Mouse (Mus musculus) splenic B cell, adult 2 months (primary cell): ENCODE measurements at regions not wholly inside any gene's neighbourhood (a gene's known extent, or its start where the extent isn't known, plus 50 kb on each side); places are given as distances from the start of the nearest gene placed in this dataset.

ENCODE experiments used
- DNase-seq: peaks from one replicate; pipeline ENCODE4 v3.0.0-alpha.2; 2011; ENCODE audit warnings: low read depth, low spot score
- H3K27me3 ChIP-seq: 2 replicates; pipeline ENCODE4 v1.6.1; 2012; ENCODE audit warnings: mild to moderate bottlenecking, low read length, moderate library complexity, mixed read lengths; ENCODE audit not compliant: control insufficient read depth, poor library complexity, insufficient read depth, severe bottlenecking
- H3K36me3 ChIP-seq: 2 replicates; pipeline ENCODE4 v1.6.1; 2012; ENCODE audit warnings: mild to moderate bottlenecking, low read length, moderate library complexity, mixed read lengths; ENCODE audit not compliant: control insufficient read depth, poor library complexity, insufficient read depth, severe bottlenecking

DNA sequence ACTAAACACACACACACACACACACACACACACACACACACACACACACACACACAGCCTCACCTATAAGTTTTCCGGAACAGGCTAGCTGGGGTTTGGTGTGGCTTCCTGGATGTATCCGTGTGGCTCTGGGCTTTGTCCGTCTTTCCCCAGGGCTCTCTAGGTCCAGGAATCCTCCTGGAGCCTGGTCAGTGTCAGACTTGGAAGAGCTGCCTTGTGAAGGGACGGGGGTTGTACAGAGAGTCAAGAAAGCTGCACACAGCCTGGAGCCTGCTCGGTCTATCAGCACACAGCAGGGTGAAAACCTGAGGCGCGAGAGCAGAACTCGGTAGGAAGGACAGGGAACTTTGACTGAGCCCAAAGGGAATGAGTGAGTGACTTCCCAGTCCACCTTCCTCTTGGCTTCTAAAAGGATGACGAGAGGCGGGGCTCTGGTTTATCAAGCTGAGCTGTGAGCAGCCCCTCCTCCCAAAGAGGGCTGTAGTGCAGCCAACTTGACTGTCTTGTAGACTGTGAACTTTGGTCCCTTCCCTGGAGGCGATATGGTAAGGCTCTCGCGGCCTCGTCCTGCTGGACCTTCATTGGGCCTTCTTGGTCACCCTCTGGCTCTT, 68.3 kb upstream of the Rad23b start:
- Histone ChIP-seq H3K27me3 (no peaks in the 10 kb centered on the region), H3K36me3 (no peaks in the 10 kb centered on the region)
- DNase-seq = no peak

DNA sequence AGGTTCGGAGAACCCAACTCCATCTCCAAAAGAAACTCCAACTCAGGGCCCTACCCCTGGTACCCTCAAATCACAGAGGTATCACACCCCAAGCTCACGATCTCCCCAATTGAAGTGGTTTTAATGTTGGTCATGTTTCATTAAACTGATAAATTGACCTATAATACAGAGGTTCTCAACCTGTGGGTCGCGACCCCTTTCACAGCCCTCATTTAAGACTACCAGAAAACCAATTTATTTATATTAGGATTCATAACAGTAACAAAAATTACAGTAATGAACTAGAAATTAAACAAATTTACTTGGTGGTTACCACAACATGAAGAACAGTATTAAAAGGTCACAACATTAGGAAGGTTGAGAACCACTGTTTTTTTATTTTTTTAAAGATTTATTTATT, 67.4 kb upstream of the Rad23b start:
- Histone ChIP-seq H3K27me3 (no peaks in the 10 kb centered on the region), H3K36me3 (no peaks in the 10 kb centered on the region)
- DNase-seq = no peak

DNA sequence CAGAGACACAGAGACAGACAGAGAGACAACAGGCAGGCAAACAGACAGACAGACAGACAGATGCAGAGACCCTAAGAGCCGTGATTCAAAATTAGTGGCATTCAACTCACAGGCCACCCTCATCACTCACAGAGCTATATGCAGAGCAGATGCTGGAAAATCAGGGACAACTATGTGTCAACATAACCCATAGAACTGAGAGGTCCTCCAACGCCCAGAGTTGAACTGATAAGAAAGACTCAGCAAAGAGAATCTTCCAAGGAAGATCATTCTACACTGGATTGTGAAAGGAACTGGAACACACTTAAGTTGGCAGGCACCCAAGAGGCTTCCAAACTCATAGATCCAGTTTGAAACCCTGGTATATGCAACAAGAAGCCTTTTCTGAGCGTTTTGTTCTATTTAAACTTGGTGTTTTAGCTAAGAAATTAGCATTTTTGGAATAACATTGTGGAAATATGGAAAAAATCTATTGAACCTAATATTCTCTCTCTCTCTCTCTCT, 65.1 kb upstream of the Rad23b start:
- Histone ChIP-seq H3K36me3 (no peaks in the 10 kb centered on the region), H3K27me3 (no peaks in the 10 kb centered on the region)
- no peak for DNase-seq

DNA sequence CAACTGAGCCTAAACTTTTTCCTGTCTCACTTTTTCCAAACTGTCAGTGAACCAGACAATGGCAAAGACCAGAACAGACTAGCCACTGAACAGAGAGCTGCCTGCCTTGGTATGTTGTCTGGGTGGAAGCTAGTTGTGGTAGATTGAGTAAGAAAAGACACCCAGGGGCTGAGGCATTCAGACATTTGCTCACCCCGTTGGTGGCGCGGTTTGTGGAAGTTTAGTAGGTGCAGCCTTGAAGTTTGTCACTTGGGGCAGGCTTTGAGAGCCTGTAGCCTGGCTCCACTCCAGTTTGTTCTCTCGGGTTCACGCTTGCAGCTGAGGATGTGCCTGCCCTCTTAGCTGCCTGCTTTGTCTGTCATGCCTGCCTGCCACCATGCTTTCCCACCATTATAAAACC, 64.2 kb upstream of the Rad23b start:
- Histone ChIP-seq H3K27me3 (no peaks in the 10 kb centered on the region), H3K36me3 (no peaks in the 10 kb centered on the region)
- peak; percentile 2 for DNase-seq

DNA sequence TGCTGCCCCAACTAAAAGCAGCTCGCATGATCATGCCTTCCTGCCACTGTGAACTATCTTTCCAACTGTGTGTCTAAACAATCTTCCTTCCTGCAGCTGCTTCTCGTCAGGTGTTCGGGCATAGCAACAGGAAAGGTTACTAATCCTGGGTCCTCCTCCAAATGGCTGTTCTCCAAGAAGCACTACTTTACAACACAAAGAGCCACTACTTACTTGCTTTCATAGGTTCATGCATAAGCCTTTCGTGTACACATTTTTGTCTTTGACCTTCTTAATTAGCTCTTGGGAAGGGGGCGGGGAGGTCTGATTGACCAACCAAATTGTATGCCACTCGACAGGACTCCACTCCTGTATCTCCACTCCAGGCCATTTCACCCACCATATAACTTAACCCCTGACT, 61.4 kb upstream of the Rad23b start:
- no peaks in the 10 kb centered on the region for H3K36me3 ChIP-seq
- DNase-seq = no peak
- no peaks in the 10 kb centered on the region for H3K27me3 ChIP-seq

DNA sequence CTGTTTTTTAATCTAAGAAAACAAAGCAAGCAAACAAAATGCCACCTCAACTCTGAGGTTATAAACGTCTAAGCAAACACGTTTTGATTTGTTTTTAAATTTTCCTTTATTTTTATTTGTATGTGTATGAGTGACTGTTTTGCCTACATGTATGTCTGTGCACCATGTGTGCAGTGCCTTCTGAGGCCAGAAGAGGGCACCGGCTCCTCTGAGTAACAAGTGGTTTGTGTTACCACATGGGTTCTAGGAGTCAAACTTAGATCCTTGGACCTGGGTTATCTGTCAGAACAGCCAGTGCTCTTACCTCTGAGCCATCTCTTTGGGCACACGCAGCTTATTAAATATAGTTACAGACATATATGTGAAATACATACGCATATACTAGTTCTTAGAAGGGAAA, 57.6 kb upstream of the Rad23b start:
- no peaks in the 10 kb centered on the region for H3K27me3 ChIP-seq
- no peaks in the 10 kb centered on the region for H3K36me3 ChIP-seq
- peak; percentile 62 for DNase-seq

DNA sequence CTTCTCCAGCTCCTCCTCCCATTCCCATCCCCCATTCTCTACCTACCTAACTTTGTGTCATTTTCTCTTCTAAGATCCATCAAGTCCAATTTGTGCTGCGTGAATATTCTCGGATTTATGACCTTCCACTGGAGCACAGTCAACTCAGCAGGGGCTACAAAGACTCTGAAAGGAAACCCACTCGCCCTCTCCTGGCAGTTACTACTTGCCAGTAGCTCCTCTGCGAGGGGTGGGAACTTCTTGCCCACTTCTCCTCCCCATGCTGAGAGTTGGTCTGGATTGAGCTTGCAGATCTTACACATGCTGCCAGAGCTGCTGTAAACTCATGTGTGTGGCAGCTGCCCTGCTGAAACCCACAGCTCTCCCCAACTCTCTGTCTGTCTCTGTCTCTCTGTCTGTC, 57.1 kb upstream of the Rad23b start:
- DNase-seq = no peak
- no peaks in the 10 kb centered on the region for H3K27me3 ChIP-seq
- H3K36me3 ChIP-seq = no peaks in the 10 kb centered on the region

DNA sequence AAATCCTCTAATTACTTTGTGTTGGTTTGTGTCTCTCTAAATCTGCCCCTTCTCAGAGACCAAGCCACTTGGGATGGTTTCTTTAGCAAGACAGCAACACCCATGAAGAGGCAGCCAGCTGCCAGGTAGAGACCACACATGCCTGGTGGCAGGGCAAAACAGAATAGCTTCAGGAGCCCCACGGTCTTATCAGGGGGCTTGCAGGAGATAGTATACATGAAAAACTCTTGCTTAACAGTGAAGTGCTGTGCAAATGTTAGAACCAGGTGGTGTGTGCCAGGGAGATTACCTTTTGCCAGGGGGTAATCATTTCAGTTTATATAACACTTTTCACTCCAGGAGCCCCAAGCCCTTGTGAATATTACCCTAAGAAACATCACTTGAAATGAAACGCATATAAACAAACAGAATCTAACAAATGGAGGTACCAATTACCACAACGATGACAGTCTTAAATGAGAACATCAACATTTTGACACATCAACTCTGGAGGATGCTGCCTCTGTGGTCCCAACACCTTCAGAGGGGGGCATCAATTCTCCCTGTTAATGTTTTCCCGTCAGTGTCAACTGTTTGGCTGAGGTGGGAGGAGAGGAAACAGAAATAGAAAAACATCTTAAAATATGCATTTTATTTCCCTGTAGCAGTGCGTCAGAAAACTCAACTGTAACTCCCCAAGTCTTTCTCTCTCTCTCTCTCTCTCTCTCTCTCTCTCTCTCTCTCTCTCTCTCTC, 56.3 kb upstream of the Rad23b start:
- no peak for DNase-seq
- no peaks in the 10 kb centered on the region for H3K36me3 ChIP-seq
- H3K27me3 ChIP-seq = no peaks in the 10 kb centered on the region

DNA sequence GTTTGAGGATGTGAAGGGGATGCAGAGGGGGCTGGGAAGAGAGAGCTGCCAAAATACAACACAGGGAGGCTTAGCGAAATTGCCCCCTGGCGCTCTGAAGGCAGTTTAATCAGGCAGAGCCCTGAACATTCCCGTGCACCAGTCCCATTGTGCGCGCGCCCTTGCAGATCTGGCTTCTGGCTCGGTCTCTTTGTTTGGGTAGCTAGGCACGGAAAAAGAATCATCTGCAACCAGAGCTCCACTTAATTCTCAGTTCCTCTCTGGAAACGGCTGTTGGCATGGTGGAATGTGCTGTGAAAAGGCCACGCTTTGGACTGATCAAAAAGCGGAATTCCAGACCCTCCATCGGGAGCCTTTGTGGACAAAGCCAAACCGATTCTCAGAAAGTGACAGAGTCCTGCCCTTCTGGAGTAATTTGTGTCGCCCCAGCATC, 55.6 kb upstream of the Rad23b start:
- H3K36me3 ChIP-seq = no peaks in the 10 kb centered on the region
- H3K27me3 ChIP-seq = no peaks in the 10 kb centered on the region
- DNase-seq = no peak

DNA sequence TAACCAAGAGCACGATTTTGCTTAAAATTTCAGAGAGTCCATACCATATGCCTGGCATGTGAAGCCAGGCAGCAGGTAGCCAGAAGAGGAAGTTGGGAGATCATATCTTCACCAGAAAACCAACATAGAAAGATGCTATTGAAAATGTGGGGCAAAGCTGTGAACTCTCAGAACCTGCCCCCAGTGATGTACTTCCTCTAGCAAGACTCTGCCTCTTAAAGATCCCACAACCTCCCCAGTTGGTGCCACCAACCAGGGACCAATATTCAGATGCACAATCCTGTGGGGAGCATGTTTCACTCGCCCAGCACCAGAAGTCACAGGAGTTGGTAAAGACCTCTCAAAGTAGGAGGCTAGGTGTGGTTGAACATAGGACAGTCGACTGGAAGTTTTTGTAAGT, 52.0 kb upstream of the Rad23b start:
- no peaks in the 10 kb centered on the region for H3K27me3 ChIP-seq
- DNase-seq = no peak
- H3K36me3 ChIP-seq = no peaks in the 10 kb centered on the region
